Mouse (Mus musculus) neural tube, embryonic 12.5 days (tissue): ENCODE data around the gene Serpina3g. TPM values are rescaled to one million over a fixed set of nuclear protein-coding genes. Genes with fewer than 3 reads are reported as not detected.

Experiments used
- ATAC-seq: fragments of 200-750 bp; cut with Nextera tagmentation; 2 replicates; pipeline ENCODE4 v1.8.0; 2017; ENCODE audit warnings: low read depth, mild to moderate bottlenecking, moderate TSS enrichment, moderate library complexity; ENCODE audit not compliant: low FRiP score
- H3K27ac ChIP-seq: fragments of 300-500 bp; sonication (generic); 2 replicates; pipeline ENCODE4 v1.5.1; 2016
- H3K27me3 ChIP-seq: fragments of 300-500 bp; sonication (generic); replicated peaks from 2 replicates; pipeline ENCODE4 v1.6.1; 2016; ENCODE audit warnings: mild to moderate bottlenecking
- H3K36me3 ChIP-seq: fragments of 300-500 bp; sonication (generic); 2 replicates; pipeline ENCODE4 v1.6.1; 2016; ENCODE audit warnings: mild to moderate bottlenecking
- H3K4me1 ChIP-seq: fragments of 300-500 bp; sonication (generic); 2 replicates; pipeline ENCODE4 v1.6.1; 2016
- H3K4me2 ChIP-seq: fragments of 300-500 bp; sonication (generic); replicated peaks from 2 replicates; pipeline ENCODE4 v1.6.1; 2016; ENCODE audit warnings: mild to moderate bottlenecking
- H3K4me3 ChIP-seq: fragments of 300-500 bp; sonication (generic); 2 replicates; pipeline ENCODE4 v1.5.1; 2016
- H3K9ac ChIP-seq: fragments of 300-500 bp; sonication (generic); 2 replicates; pipeline ENCODE4 v1.6.1; 2016; ENCODE audit warnings: mild to moderate bottlenecking
- H3K9me3 ChIP-seq: fragments of 300-500 bp; sonication (generic); 2 replicates; pipeline ENCODE4 v1.6.1; 2016; ENCODE audit warnings: mild to moderate bottlenecking
- WGBS: fragments of 180-500 bp; shearing (Covaris S2); methylation state at CpG from one replicate; pipeline ENCODE4 v1.1.7; 2016; 5-methylcytosine and 5-hydroxymethylcytosine counted together
- polyA plus RNA-seq: library from polyadenylated mRNA; unstranded; fragments of >200 nt; fragmentation: Nextera tagmentation; extraction: Ambion mirVana; gene quantifications from 2 replicates; pipeline ENCODE4 v1.2.1, GENCODE M21; 2016

The Serpina3g gene
- polyA plus RNA-seq, 1 experiment from 2014 or later: 2.1 TPM

DNA sequence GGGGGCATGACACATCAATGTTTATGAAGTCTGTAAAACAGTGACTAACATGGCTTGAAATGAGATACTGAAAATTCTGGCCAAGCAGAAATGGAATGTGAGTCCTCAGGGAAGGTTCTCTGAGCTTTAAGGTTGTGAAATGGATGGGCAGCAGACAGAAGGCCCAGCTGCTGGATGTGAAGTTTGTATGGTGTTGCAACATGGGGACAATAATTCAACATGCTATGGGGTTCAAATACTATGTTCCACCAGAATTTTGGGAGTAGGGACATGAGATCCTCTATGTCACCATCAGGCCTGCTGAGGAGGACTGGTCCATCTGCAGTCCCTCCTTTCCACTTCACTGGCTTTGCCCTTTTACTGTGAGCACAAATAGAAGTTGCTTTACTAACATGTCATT, 7.3 kb downstream of the Serpina3g start:
- H3K4me1 ChIP-seq: peaks cover 13% of the 10 kb centered on the region
- H3K9ac ChIP-seq: no peak overlapping the region
- no peak overlapping the region for H3K4me3 ChIP-seq
- no peaks in the 10 kb centered on the region for H3K27me3 ChIP-seq
- H3K36me3 ChIP-seq: no peaks in the 10 kb centered on the region
- no peak overlapping the region for H3K4me2 ChIP-seq
- H3K27ac ChIP-seq: no peak overlapping the region
- ATAC-seq: no peak
- H3K9me3 ChIP-seq: no peaks in the 10 kb centered on the region

DNA sequence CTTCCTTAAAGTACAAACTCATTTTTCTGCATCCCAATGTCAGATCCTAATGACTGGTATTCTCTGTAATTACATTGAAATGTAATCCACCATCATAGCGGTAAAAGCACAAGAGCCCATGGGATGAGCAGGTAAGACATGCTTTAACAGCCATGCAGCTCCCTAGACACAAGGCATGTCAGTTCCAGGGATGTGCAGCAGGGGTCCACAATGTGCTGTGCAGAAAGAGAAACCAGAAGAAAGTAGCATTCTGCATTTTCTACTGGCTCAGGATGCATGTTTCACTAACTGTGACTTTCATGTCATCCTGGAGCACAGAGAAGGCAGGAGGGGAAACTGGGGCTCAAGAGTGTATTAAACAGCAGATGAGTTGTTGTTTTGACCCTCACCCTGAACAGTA, 9.0 kb downstream of the Serpina3g start:
- H3K27ac ChIP-seq: no peak overlapping the region
- H3K9me3 ChIP-seq: no peaks in the 10 kb centered on the region
- 83% methylated on average over 1 of the region's 1 CpGs for WGBS
- no peak for ATAC-seq
- H3K4me1 ChIP-seq: peaks cover 15% of the 10 kb centered on the region
- no peak overlapping the region for H3K4me3 ChIP-seq
- H3K9ac ChIP-seq: no peak overlapping the region
- no peaks in the 10 kb centered on the region for H3K27me3 ChIP-seq
- no peaks in the 10 kb centered on the region for H3K36me3 ChIP-seq
- no peak overlapping the region for H3K4me2 ChIP-seq

DNA sequence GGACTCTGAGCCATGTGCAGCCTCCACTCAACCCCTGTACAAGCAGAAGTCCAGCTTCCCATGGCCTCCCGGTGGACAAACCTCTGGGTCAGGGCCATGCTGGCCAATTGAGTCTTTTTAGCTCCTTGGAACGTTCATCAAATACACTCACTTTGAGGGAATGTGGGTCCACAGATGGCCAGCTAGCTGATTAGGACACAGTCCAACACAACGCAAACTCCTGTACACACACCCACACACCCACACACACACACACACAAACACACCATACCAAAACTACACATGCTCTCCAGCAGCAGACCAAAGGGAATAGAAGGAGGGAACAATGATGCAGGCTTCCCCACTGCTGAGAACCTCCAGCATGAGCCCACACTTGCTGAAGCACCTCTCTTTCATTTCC, 9.6 kb downstream of the Serpina3g start:
- no peak for ATAC-seq
- H3K27ac ChIP-seq: no peak overlapping the region
- H3K9ac ChIP-seq: no peak overlapping the region
- no peaks in the 10 kb centered on the region for H3K9me3 ChIP-seq
- H3K4me2 ChIP-seq: no peak overlapping the region
- no peak overlapping the region for H3K4me3 ChIP-seq
- no peaks in the 10 kb centered on the region for H3K27me3 ChIP-seq
- H3K4me1 ChIP-seq: peaks cover 15% of the 10 kb centered on the region
- WGBS: 77% methylated on average over 3 of the region's 3 CpGs
- H3K36me3 ChIP-seq: no peaks in the 10 kb centered on the region

DNA sequence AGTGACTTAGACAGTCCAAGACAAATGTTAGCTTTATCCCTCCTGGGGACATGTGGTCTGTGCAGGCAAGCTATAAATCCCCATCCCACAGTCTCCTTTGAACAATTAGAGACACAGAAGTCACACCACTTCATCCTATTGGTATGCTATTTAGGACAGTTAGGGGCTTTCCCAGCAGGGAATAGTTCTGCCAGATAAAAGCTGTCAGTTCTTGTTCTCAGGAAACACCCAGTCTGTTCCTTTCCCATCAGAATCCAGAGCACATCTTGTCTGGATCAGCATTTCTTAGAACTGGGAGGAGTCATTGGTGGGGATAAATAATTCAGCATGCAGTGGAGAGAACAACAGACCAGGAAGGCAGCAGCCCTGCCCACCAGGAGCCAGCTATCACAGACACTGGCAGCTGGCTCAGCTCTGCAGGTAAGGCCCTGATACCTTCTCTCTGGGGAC, 11.5 kb downstream of the Serpina3g start:
- Histone ChIP-seq H3K4me3 (no peak overlapping the region), H3K27ac (no peak overlapping the region), H3K4me1 (peaks cover 15% of the 10 kb centered on the region), H3K27me3 (no peaks in the 10 kb centered on the region), H3K36me3 (no peaks in the 10 kb centered on the region), H3K4me2 (peak overlapping the region; percentile 18), H3K9me3 (no peaks in the 10 kb centered on the region), H3K9ac (no peak overlapping the region)
- peak; percentile 87 for ATAC-seq

DNA sequence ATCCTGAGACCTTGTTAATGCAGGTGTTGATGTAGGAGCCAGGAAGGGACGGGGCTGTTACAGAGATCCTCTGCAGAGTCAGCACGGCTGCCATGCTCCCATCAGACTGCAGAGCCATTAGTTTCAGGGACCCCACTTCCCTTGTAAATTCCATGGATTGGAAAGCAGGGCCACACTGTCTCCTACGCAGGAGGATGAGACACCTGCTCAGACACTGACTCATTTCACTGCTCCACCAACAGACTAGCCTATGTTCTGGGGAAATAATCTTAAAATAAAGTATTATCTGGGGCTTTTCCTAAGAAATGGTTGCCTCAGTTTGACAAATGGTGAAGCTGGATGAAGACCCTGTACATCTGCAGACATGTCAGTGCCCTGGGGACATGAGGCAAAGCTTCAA, 12.2 kb downstream of the Serpina3g start:
- peaks cover 15% of the 10 kb centered on the region for H3K4me1 ChIP-seq
- no peaks in the 10 kb centered on the region for H3K9me3 ChIP-seq
- 71% methylated on average over 3 of the region's 3 CpGs for WGBS
- ATAC-seq: no peak
- H3K9ac ChIP-seq: no peak overlapping the region
- H3K4me2 ChIP-seq: peak overlapping the region; percentile 18
- H3K4me3 ChIP-seq: no peak overlapping the region
- H3K27ac ChIP-seq: no peak overlapping the region
- H3K27me3 ChIP-seq: no peaks in the 10 kb centered on the region
- H3K36me3 ChIP-seq: no peaks in the 10 kb centered on the region

DNA sequence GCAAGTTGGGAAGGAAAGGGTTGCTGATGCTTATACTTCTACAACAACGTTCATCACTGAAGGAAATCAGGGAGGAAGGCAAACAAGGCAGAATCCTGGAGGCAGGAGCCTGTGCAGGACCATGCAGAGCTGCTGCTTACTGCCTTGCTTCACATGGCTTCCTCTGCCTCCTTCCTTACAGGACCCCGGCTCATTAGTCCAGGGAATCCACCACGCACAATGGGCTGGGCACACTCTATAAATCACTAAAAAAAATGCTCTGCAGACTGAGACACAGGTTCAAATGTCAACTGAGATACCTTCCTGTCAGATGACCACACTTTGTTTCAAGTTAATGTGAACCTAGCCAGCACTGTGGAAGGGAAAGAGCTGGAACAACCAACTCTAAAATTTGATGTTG, 25.0 kb downstream of the Serpina3g start:
- Histone ChIP-seq H3K9ac (no peak overlapping the region), H3K9me3 (no peaks in the 10 kb centered on the region), H3K27ac (no peak overlapping the region), H3K4me3 (no peak overlapping the region), H3K4me1 (no peaks in the 10 kb centered on the region), H3K4me2 (no peak overlapping the region), H3K36me3 (no peaks in the 10 kb centered on the region), H3K27me3 (no peaks in the 10 kb centered on the region)
- no peak for ATAC-seq
- WGBS: 46% methylated on average over 3 of the region's 3 CpGs

DNA sequence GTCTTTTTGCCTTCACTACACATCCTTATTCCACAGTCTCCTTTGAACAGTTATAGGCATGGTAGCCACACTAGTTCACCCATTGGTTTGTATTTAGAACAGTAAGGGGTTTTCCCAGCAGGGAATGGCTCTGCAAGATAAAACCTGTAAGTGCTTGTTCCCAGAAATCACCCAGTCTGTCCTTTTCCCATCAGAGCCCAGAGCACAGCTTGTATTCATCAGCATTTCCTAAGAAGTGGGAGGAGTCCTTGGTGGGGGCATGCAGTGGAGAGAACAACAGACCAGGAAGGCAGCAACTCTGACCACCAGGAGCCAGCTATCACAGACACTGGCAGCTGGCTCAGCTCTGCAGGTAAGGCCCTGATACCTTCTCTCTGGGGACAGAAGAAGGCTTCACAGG, 26.8 kb downstream of the Serpina3g start, which contains the start of gene Serpina3i:
TSS of gene Serpina3i (plus strand) at position 260 of the 400 bp plus-strand sequence.
- Histone ChIP-seq H3K4me1 (no peaks in the 10 kb centered on the region), H3K4me2 (no peak within 1 kb of the TSS), H3K9me3 (no peaks in the 10 kb centered on the region), H3K4me3 (no peak within 1 kb of the TSS), H3K27ac (no peak within 1 kb of the TSS), H3K36me3 (no peaks in the 10 kb centered on the region), H3K27me3 (no peaks in the 10 kb centered on the region), H3K9ac (no peak within 1 kb of the TSS)
- no peak for ATAC-seq

DNA sequence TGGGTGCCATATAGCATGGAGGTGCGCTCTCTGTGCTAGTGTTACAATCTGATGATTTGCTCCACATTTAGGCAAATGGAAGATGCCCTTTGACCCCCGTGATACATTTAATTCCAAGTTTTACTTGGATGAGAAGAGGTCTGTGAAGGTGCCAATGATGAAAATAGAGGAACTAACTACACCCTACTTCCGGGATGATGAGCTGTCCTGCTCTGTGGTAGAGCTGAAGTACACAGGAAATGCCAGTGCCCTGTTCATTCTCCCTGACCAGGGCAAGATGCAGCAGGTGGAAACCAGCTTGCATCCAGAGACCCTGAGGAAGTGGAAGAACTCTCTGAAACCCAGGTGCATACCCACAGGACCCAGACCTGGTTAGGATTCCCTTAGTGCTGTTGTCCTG, 30.3 kb downstream of the Serpina3g start:
- Histone ChIP-seq H3K4me2 (no peak overlapping the region), H3K9me3 (no peaks in the 10 kb centered on the region), H3K27me3 (no peaks in the 10 kb centered on the region), H3K4me3 (no peak overlapping the region), H3K9ac (no peak overlapping the region), H3K36me3 (no peaks in the 10 kb centered on the region), H3K27ac (no peak overlapping the region), H3K4me1 (no peaks in the 10 kb centered on the region)
- ATAC-seq: no peak
- WGBS: 82% methylated on average over 3 of the region's 3 CpGs

DNA sequence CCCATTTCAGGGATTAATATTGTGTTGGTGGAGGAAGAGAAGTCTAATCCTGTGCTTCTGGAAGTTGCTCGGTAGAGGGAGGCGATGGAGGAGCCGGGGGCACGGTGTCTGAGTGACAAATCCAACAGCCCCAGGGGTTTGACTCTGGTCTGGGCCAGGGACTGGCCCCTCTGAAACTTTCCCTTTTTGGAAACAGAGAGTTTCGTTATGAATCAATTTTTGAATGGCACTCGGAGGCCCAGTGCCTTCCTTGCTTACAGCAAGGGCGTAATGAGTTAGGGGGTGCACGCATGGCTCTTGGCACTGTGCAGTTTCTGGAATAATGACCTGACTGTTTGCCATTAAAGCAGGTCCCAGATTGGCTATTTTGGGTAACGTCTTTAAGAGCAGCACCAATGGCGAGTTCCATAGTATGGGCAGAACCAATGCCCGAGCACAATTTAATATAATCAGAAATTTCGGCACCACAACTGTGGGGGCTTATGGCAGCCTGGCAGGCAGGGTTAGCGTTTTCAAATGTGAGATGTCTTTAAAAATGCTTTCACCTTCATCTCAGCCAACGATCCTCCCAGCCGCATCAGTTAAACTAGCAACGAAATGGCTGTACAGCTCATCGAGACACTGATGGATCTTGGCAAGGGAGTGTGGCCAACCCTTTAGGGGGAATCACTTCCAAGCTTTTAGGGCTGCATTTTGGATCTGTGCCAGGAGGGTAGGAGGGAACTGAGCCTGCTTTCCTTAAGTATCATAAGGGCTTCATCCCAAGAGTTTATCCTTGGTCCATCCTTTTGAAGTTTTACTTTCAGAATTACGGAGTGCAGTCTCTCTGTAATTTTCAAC, 42.4 kb downstream of the Serpina3g start:
- Histone ChIP-seq H3K36me3 (no peaks in the 10 kb centered on the region), H3K4me1 (no peaks in the 10 kb centered on the region), H3K9me3 (no peaks in the 10 kb centered on the region), H3K4me2 (no peak overlapping the region), H3K27me3 (no peaks in the 10 kb centered on the region), H3K4me3 (no peak overlapping the region), H3K27ac (no peak overlapping the region), H3K9ac (no peak overlapping the region)
- 86% methylated on average over 18 of the region's 18 CpGs for WGBS
- ATAC-seq: no peak

DNA sequence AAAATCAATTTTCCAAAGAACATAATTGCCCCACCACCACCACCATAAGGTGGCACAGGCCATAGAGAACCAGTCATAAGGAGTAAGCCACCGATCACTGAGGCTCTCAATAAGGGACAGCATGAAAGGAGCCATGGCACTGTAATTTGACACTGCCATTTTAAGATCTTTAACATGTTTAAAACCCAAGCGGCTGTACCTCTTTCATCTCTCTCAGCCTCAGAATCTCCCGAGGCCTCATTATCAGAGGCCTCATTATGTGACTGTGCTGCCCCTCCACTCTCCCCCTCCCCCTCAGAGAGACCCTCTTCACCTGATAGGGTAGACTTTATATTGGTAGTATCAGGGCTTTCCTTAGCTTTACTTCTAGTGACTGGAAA, 43.0 kb downstream of the Serpina3g start:
- no peak for ATAC-seq
- no peaks in the 10 kb centered on the region for H3K36me3 ChIP-seq
- H3K4me1 ChIP-seq: no peaks in the 10 kb centered on the region
- no peaks in the 10 kb centered on the region for H3K27me3 ChIP-seq
- H3K27ac ChIP-seq: no peak overlapping the region
- no peaks in the 10 kb centered on the region for H3K9me3 ChIP-seq
- H3K4me3 ChIP-seq: no peak overlapping the region
- WGBS: 6% methylated on average over 3 of the region's 3 CpGs
- H3K4me2 ChIP-seq: no peak overlapping the region
- H3K9ac ChIP-seq: no peak overlapping the region

DNA sequence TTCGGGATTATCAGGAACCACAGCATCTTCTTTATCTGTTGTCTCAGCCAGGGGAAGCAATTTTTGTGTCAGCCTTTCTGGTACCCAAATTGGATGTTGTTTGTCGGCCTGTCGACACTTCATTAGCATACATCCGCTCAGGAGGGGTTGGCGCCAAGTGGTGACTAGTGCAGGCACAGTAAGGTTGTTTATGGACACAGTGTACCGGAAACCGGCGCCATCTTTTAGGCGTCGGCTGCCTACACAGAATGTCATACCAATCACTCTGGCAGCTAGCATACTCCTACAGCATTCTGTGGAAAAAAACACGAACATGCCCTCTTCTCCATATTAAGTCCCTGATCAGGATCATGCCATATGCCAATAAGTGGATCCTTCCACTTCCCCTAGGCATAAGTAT, 47.3 kb downstream of the Serpina3g start:
- no peak for ATAC-seq
- WGBS: 95% methylated on average over 11 of the region's 11 CpGs
- Histone ChIP-seq H3K9ac (no peak overlapping the region), H3K4me3 (no peak overlapping the region), H3K36me3 (no peaks in the 10 kb centered on the region), H3K27ac (no peak overlapping the region), H3K4me2 (no peak overlapping the region), H3K27me3 (no peaks in the 10 kb centered on the region), H3K9me3 (no peaks in the 10 kb centered on the region), H3K4me1 (no peaks in the 10 kb centered on the region)

DNA sequence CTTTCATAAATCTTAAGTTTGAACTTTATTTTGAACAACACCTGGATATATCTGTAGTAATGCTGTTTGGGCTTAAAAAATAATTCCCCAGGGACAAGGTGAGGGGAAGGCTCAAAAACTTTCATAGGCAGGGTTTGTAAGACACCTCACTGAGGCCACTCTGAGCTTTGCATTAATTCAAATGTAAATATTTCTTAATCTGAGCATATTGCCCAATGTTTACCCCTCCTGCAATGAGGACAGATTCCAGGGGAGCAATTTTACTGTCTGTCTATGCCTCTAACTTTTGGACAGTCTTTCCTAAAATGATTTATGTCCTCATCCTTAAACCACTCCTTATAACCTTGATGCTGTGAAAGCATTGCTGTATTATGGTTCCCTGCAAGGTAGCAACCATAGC, 52.3 kb downstream of the Serpina3g start:
- H3K36me3 ChIP-seq: no peaks in the 10 kb centered on the region
- no peak for ATAC-seq

DNA sequence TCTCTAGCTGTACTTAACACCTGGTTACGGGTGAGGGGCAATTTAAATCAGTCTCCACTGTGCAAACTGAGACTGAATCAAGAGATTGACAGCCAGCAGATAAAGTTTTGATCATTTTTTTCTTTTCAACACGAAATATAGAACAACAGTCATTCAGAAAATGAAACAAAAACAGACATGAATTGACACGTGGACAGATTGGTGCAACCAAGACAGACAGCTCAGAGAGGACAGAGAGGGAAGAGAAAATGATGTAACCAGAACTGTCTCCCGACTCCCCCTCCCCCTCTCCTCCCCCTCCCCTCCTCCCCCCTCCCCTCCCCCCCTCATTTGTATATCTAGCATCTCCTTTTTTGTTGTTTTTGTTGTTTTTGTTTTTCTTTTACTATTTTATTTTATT, 53.8 kb downstream of the Serpina3g start:
- no peaks in the 10 kb centered on the region for H3K4me1 ChIP-seq
- H3K4me3 ChIP-seq: no peak overlapping the region
- WGBS: 42% methylated on average over 3 of the region's 4 CpGs
- no peak overlapping the region for H3K27ac ChIP-seq
- H3K9ac ChIP-seq: no peak overlapping the region
- no peaks in the 10 kb centered on the region for H3K36me3 ChIP-seq
- no peaks in the 10 kb centered on the region for H3K9me3 ChIP-seq
- no peak overlapping the region for H3K4me2 ChIP-seq
- no peak for ATAC-seq
- H3K27me3 ChIP-seq: no peaks in the 10 kb centered on the region

More for the DNA sequence above, 52.3 kb downstream of the Serpina3g start:
- Histone ChIP-seq H3K4me3 (no peak overlapping the region), H3K4me1 (no peaks in the 10 kb centered on the region), H3K27me3 (no peaks in the 10 kb centered on the region), H3K9me3 (no peaks in the 10 kb centered on the region), H3K27ac (no peak overlapping the region), H3K9ac (no peak overlapping the region), H3K4me2 (no peak overlapping the region)
